Mouse (Mus musculus): ENCODE data around the gene Foxj3.

GRCm38 (mm10) chr4:119550864-119551263 lies 14.1 kb downstream of the Foxj3 start:
- TF ChIP-seq POLR2A (IDR thresholded peaks at IDR 0.05; ENCODE audit: borderline replicate concordance, insufficient read depth, low read length), result no peak
- no peak for TF ChIP-seq CTCF (IDR thresholded peaks at IDR 0.05; ENCODE audit: borderline replicate concordance, insufficient read depth, low read depth, low read length)

Measured in cerebellum, adult 2 months (tissue).